Mouse (Mus musculus) kidney, adult 2 months (tissue): ENCODE results near the gene Acyp1. TPM values are rescaled to one million over a fixed set of nuclear protein-coding genes. Genes with fewer than 3 reads are reported as not detected.
"Not testable (repeated sequence)": the region's sequence is repeated elsewhere in the genome, so short reads cannot be mapped to it uniquely, and the experiment has no call there.

ENCODE experiments used
- DNase-seq: peaks from one replicate; pipeline ENCODE4 v3.0.0; 2021
- H3K27ac ChIP-seq: fragments of 200-500 bp; 2 replicates; pipeline ENCODE4 v1.5.1; 2012; ENCODE audit warnings: low read depth, low read length, control low read depth, inconsistent platforms; ENCODE audit not compliant: insufficient read depth
- H3K27me3 ChIP-seq: fragments of 200-500 bp; replicated peaks from 2 replicates; pipeline ENCODE4 v1.6.1; 2012; ENCODE audit warnings: mild to moderate bottlenecking, moderate library complexity, low read length, inconsistent platforms; ENCODE audit not compliant: control insufficient read depth, insufficient read depth
- H3K36me3 ChIP-seq: fragments of 200-500 bp; 2 replicates; pipeline ENCODE4 v1.6.1; 2012; ENCODE audit warnings: mild to moderate bottlenecking, moderate library complexity, low read length, inconsistent platforms; ENCODE audit not compliant: control insufficient read depth, insufficient read depth
- H3K4me1 ChIP-seq: fragments of 200-500 bp; 2 replicates; pipeline ENCODE4 v1.6.1; 2011; ENCODE audit warnings: low read length; ENCODE audit not compliant: control insufficient read depth, insufficient read depth
- H3K4me3 ChIP-seq: fragments of 200-500 bp; 2 replicates; pipeline ENCODE4 v1.5.1; 2011; ENCODE audit warnings: mild to moderate bottlenecking, low read depth, low read length, control low read depth; ENCODE audit not compliant: insufficient read depth
- CTCF ChIP-seq: fragments of 200-500 bp; conservative IDR thresholded peaks from 2 replicates; pipeline ENCODE4 v1.5.1; 2011; ENCODE audit warnings: low read depth, mild to moderate bottlenecking, control low read depth, low read length, moderate library complexity, mixed read lengths; ENCODE audit not compliant: insufficient read depth, insufficient read length
- POLR2A ChIP-seq: fragments of 200-500 bp; IDR thresholded peaks from one replicate; pipeline ENCODE4 v1.6.1; 2011; ENCODE audit warnings: low read depth, low read length, control low read depth
- WGBS: fragments of 180-500 bp; shearing (Covaris S2); methylation state at CpG from one replicate; pipeline ENCODE4 v1.1.7; 2018; 5-methylcytosine and 5-hydroxymethylcytosine counted together
- polyA plus RNA-seq: library from polyadenylated mRNA; depleted of rRNA; stranded (reverse); fragments of >200 nt; gene quantifications from 2 replicates; pipeline ENCODE4 v1.2.3, GENCODE M21; 2012

The Acyp1 gene
- polyA plus RNA-seq, 1 experiment: 19.1 TPM

GRCm38 (mm10) chr12:85290633-85291032 lies 2.4 kb upstream of the Acyp1 start:
- Histone ChIP-seq H3K4me1 (peaks cover 17% of the 10 kb centered on the region), H3K27ac (peak overlapping the region; percentile 91), H3K36me3 (no peaks in the 10 kb centered on the region), H3K4me3 (peak overlapping the region; percentile 40), H3K27me3 (no peaks in the 10 kb centered on the region)
- TF ChIP-seq CTCF (no peak), POLR2A (no peak)
- DNase-seq: peak; percentile 68
- 32% methylated on average over 10 of the region's 10 CpGs for WGBS

- Histone ChIP-seq H3K36me3 (no peaks in the 10 kb centered on the region), H3K4me3 (peak overlapping the region; percentile 64), H3K4me1 (peaks cover 17% of the 10 kb centered on the region), H3K27me3 (no peaks in the 10 kb centered on the region), H3K27ac (peak overlapping the region; percentile 91)
- WGBS: 24% methylated on average over 24 of the region's 24 CpGs
- no peak for TF ChIP-seq CTCF
- peak; percentile 71 for DNase-seq
Measured at GRCm38 (mm10) chr12:85289157-85290000, 1.1 kb upstream of the Acyp1 start.

GRCm38 (mm10) chr12:85288486-85289156 lies 383 bp upstream of the Acyp1 start, which contains the start of gene Zc2hc1c:
Zc2hc1c (plus strand) TSS chr12:85288591.
- 3% methylated on average over 30 of the region's 31 CpGs for WGBS
- Histone ChIP-seq H3K4me3 (peak within 1 kb of the TSS; percentile 64), H3K27me3 (no peaks in the 10 kb centered on the region), H3K4me1 (peaks cover 17% of the 10 kb centered on the region), H3K36me3 (no peaks in the 10 kb centered on the region), H3K27ac (peak within 1 kb of the TSS; percentile 91)
- peak; percentile 98 for DNase-seq
- TF ChIP-seq POLR2A (no peak), CTCF (no peak)

- H3K4me3 ChIP-seq: no peak overlapping the region
- 30% methylated on average over 4 of the region's 5 CpGs for WGBS
- H3K36me3 ChIP-seq: no peaks in the 10 kb centered on the region
- TF ChIP-seq CTCF (peak; percentile 58), POLR2A (no peak)
- no peak for DNase-seq
- H3K27me3 ChIP-seq: no peaks in the 10 kb centered on the region
- H3K27ac ChIP-seq: no peak overlapping the region
- peaks cover 11% of the 10 kb centered on the region; the same call in 1 of the 2 replicates for H3K4me1 ChIP-seq
Measured at GRCm38 (mm10) chr12:85286941-85287340, 1.3 kb downstream of the Acyp1 start.

- no peak for DNase-seq
- TF ChIP-seq CTCF (no peak), POLR2A (no peak)
- 85% methylated on average over 4 of the region's 4 CpGs for WGBS
Measured at GRCm38 (mm10) chr12:85284996-85285395, 3.2 kb downstream of the Acyp1 start.

GRCm38 (mm10) chr12:85284331-85284730 lies 3.9 kb downstream of the Acyp1 start:
- Histone ChIP-seq H3K4me3 (no peak overlapping the region), H3K27ac (no peak overlapping the region), H3K4me1 (peaks cover 4% of the 10 kb centered on the region; the same call in 1 of the 2 replicates), H3K36me3 (no peaks in the 10 kb centered on the region), H3K27me3 (no peaks in the 10 kb centered on the region)
- no peak for DNase-seq
- 73% methylated on average over 8 of the region's 8 CpGs for whole genome bisulfite sequencing
- TF ChIP-seq CTCF: no peak
- no peak for TF ChIP-seq POLR2A

More at GRCm38 (mm10) chr12:85284996-85285395, 3.2 kb downstream of the Acyp1 start:
- H3K4me1 ChIP-seq: peaks cover 5% of the 10 kb centered on the region; the same call in 1 of the 2 replicates
- H3K27me3 ChIP-seq: no peaks in the 10 kb centered on the region
- no peaks in the 10 kb centered on the region for H3K36me3 ChIP-seq
- no peak overlapping the region for H3K4me3 ChIP-seq
- H3K27ac ChIP-seq: no peak overlapping the region

- H3K4me1 ChIP-seq, H3K27me3 ChIP-seq, H3K27ac ChIP-seq, H3K36me3 ChIP-seq, DNase-seq, H3K4me3 ChIP-seq: not testable (repeated sequence)
- WGBS: 80% methylated on average over 2 of the region's 4 CpGs
Measured at GRCm38 (mm10) chr12:85281756-85282155, 6.5 kb downstream of the Acyp1 start.
